Mouse (Mus musculus): ENCODE data around the gene Arhgef6. TPM values are rescaled to one million over a fixed set of nuclear protein-coding genes. Genes with fewer than 3 reads are reported as not detected.

Arhgef6 gene
- total RNA-seq, 2 experiments from 2014 or later, result 62.2 to 78.3 TPM

DNA sequence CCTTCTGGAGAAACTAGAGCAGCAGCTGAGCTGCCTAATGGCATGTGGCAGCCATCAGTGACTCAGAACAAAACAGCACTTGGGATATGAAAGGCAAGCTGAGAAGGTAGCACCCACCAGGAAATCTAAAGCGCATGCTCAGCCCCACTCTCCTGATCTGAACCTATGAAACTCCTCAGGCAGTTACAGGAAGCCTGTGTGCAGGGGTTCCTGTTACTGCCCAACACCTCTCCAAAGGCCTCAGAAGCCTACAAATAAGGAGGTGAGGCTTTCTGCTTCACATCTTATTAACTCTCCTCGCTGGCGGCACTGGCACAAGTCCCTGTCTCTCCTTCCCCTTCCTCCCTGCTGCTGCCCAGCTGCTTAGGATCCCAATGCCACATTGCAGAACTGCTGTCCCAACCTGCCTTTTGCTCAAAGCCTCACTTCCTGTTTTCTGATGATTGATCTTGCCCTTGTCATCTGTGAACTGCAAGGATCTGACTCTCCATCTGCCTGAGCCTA, 33.7 kb downstream of the Arhgef6 start:
- DNase-seq (ENCODE audit: low spot score), result no peak
- intact Hi-C loops (cut with DNase I), result no loop called here

DNA sequence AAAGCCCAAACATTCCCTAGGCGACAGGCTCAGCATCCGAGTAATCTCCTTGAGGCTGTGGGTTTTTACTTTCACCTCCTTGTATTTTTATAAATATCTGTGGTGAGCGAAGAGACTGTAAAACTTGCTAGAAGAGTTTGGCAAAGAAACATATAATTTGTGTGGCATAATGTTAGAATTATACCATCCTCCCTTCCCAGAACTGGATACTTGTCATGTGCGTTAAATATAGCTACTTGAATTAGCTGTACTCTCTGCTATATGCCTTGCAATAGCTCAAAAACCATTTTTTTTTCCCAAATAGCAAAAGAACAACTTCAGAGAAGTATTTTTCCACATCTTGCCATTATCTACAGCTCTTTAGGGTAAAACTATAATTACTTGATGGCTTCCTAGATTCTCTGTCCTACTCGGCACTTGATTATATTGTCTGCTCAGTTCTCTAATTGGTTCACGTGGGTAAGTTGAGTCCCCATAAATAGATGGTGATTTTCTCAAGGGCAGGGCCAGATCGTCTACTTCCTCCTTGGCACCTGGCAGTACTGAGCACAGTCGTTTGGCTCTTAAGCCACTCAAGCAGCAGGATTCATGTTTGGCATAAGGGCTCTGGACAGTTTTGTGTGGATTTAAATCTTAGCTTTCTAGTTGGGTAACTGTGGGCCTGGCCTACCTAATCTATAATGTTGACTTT, 35.2 kb downstream of the Arhgef6 start:
- DNase-seq (ENCODE audit: low spot score), result no peak
- intact Hi-C loops (cut with DNase I), result no loop called here

DNA sequence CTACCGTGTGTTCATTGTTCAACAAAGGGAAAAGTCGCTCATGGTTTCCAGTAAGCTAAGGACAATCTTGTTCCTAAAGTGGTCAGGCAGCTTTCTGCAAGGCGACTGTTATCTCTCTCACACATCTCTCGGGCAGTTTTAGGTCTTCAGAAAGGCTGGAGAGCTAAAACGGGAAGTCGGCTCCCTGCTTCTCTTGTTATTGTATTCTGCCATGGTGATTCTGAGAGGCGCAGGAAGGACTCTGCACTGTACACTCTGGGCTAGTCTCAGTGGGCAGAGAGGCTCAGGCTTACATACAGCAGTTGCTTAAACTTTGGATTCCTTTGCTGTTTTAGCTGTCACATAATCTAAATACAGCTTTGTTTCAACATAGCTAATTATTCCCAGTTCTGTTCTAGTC, 39.6 kb downstream of the Arhgef6 start:
- intact Hi-C loops (cut with DNase I), result no loop called here
- no peak for DNase-seq (ENCODE audit: low spot score)

DNA sequence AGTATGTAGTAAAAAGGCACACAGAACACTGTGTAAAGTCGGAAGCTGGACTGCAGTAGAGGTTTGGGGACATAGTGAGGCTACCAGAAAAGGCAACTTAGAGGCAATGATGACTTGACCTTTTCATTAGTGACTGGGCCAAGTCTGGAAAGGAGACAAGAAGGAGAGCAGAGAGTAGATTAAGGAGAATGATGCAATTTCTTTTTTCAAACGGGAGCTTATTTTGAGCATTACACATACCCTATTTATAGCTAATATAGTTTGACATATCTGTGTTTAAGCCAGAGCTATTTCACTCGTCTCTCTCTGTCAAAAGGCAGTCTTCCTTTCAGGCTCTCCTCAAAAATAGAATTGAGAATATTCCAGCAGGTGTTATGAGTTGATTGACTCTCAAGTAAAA, 50.1 kb downstream of the Arhgef6 start:
- intact Hi-C loops (cut with DNase I), result no loop called here

DNA sequence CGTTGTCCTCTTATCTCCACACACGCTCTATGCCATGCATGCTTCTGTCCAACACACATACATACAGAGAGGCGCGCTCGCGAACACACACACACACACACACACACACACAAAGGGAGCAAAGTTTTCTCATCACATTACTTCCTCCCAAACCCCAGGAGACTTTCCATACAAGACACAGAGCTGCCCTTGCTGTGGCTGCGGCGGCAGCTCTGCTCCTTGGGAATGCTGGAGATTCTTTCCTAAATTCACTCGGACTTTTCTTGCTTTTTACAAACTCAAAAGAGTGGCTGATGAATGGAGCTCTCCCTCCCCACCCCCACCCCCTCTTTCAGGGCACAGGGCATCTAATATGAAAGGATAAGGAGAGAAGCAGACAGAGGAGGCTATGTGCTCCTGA, 52.2 kb downstream of the Arhgef6 start:
- intact Hi-C loops (cut with DNase I), result no loop called here
- DNase-seq (ENCODE audit: low spot score), result no peak

More for the DNA sequence above, 50.1 kb downstream of the Arhgef6 start:
- no peak for DNase-seq (ENCODE audit: low spot score)

DNA sequence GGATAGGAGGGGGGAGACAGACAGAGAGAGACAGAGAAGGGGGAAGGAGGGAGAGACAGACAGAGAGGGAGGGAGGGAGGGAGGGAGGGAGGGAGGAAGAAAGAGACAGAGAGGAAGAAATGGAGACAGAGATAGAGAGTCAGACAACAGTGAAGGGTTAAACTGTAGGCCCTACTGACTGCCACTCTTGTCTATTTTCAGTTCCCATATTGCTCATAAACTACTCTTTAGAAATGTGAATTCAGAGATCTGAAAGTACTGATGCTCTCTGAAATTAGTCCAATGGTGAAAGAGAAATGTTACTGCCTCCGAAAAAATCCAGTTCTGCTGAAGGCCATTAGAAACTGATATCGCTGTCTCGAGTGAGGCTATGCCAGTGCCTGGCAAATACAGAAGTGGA, 56.3 kb downstream of the Arhgef6 start:
- no peak for DNase-seq (ENCODE audit: low spot score)
- intact Hi-C loops (cut with DNase I), result no loop called here

DNA sequence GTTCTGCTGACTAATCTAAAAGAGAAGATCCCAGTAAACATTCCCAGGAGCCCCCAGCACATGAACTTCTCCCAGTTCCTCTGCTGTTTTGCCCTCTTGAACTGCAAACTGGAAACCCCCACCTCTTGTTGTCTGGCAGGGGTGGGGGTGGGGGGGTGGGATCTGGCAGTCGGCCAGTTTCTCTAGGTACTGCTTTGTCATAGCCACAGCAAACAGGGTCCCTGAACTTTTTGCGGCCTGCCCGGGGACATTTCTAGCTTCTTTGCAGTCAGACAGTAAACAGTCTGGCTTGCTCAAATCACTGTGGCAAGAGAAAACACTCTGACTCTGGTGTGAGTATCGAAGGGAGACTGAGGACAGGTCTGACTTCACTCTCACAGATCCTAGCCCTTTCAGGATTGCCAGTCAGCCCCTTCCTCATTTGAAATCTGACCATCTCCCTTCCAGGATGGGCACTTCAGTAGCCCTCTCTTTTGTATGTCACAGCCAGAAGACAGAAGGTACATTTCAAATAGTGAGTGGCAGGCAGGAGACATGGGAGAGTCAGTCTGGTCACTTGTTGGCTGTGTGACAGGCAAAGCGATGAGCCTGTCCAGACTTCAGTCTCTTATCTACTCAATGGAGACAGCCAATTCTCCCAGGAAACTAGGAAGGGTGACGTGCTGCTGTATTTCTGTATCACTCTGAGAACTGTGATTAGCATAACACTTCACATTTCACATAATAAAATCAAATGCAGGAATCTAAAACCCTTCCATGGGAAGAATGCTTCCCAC, 60.8 kb downstream of the Arhgef6 start:
- intact Hi-C loops (cut with DNase I), result no loop called here
- DNase-seq (ENCODE audit: low spot score), result peak; percentile 13

DNA sequence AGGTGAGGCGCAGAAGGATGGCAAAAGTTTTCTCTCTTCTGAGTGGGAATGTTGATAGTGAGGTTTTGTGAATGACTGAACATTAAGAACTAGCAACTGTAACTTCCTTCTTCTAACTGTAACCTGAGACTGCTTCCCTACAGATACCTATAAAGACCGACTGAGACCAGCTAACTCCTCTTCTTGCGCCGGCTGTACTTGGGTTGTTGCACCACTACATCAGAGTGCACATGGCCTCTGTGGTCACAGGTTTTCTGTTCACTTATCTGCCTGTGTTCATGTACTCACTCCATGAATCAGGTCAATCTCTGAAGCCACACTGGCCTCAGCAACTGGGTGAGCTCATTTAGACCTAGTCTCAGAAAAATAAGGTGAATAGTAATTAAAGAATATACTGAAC, 75.0 kb downstream of the Arhgef6 start:
- DNase-seq (ENCODE audit: low spot score), result no peak

DNA sequence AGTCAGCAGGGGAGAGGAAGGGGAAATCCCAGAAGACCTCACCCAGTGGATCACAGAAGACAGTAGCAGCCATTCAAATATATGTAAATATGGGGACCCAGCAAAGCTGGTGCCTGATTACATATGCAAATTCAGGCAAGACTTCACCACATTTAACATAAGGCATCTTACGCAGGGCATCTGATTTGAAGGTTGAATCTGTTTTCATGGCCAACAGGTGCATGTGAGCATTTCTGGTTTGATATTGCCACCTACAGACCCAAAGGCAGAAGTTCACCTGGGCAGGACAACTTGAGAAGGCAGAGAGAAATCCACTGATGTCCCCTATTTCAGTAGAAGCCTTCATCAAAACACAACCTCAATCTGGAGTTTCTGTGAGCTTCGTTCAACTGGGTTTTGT, 77.8 kb downstream of the Arhgef6 start:
- intact Hi-C loops (cut with DNase I), result no loop called here
- DNase-seq (ENCODE audit: low spot score), result no peak

More for the DNA sequence above, 75.0 kb downstream of the Arhgef6 start:
- intact Hi-C loops (cut with DNase I), result no loop called here

DNA sequence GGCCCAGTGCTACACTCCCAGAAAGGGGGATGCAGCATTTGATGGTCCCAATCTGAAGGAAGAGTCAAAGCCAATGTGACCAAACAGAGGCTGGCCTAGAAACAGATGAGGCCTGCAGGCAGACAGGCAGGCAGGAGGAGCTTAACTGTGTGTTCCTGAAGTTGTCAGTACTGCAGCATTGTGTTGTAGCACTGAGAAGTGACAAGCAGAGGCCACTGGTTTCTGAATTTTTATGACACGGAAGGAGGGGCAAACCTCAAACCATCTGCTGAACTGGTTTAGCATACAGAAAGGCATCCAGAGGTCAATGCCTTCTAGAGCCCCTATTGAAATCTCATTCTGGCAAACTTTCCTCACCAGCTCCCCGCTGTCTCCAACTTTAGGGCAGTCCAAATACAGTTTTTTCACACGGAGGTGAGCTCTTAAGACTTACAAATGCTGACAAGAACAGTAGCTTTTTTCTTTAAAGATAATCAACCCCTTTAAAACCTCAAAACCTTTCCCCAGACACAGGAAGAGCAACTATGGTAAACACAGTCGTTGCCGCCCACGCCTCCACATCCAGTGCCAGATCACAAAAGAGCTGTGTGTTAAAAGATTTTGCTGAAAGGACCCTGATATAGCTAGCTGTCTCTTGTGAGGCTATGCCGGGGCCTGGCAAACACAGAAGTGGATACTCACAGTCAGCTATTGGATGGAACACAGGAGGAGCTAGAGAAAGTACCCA, 85.0 kb downstream of the Arhgef6 start:
- intact Hi-C loops (cut with DNase I), result no loop called here

DNA sequence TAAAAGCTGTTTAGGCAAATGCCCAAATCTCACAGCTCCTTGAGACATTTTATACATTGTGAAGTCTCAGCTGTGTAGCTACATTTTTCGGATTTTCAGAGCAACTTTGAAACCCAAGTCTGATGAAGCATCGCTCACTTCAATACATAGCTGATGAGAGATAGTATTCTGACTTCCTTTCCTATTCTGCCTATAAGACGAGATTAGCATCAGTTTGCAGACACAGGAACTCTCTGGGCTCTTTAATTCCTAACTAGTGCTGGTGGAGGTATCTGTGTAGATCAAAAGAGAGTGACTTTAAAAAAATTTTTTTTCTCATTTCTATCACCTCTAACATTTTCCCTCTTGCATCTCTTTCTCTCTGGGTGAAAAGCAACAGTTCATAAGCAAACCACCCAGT, 100.0 kb downstream of the Arhgef6 start:
- no peak for DNase-seq (ENCODE audit: low spot score)
- intact Hi-C loops (cut with DNase I), result loop anchor here (10.0 kb wide), 1 partner anchor 146 kb away; no protein-coding TSS in a partner anchor

More for the DNA sequence above, 85.0 kb downstream of the Arhgef6 start:
- no peak for DNase-seq (ENCODE audit: low spot score)

DNA sequence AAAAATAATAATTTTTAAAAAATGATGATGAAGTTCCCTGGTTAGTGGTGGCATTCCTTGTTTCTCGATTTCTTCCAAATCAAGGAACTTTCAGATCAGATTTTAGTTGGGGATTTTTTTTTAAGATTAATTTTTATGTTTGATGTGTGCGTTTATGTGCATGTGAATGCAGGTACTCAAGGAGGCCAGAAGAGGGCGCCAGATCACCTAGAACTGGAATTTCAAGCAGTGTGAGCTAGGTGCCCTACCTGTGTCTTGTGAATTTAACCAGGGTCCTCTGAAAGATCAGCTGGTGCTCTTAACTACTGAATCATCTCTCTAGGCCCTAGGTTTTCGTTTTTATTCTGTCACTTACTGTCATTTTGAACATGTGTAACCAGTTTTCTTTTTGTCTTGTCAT, 102.5 kb downstream of the Arhgef6 start:
- DNase-seq (ENCODE audit: low spot score), result no peak
- intact Hi-C loops (cut with DNase I), result loop anchor here (10.0 kb wide), 1 partner anchor 149 kb away; no protein-coding TSS in a partner anchor

DNA sequence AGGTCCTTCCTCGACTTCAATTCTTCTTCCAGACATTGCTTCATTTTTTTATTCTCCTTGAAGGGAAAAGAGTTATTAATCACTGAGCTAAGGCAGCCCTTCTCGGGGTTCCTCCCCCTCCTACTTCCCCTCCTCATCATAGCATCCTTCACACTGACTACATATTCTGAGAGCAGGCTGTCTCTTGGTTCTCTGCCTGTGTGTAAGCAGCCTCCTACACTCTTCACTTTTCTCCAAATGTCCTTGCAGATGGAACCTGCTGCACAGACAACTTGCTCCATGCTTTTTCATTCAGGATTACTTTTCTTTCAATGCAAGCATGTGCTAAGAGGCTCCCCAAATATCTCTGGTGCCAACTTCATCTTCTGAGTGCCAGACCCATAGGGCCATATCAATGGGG, 104.9 kb downstream of the Arhgef6 start:
- intact Hi-C loops (cut with DNase I), result loop anchor here (10.0 kb wide), 1 partner anchor 151 kb away; no protein-coding TSS in a partner anchor
- no peak for DNase-seq (ENCODE audit: low spot score)

DNA sequence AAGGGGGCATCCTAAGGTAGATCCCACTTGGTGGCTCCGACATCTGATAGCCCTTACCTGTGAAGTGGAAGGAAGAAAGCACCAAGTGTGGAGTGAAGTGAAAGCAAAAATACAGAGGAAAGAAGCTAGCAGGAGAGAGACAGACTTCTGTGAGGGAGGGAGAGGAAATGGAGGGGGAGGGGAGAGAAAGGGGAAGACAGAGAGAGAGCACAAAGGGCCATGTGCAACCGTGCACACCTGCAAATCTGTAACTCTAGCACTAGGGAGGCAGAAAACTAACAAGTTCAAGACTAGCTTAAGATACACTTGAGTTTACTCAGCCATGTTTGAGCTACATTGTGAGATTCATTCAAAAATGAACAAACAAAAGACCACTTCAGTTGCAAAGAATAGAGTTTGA, 110.4 kb downstream of the Arhgef6 start:
- no peak for DNase-seq (ENCODE audit: low spot score)
- intact Hi-C loops (cut with DNase I), result no loop called here

DNA sequence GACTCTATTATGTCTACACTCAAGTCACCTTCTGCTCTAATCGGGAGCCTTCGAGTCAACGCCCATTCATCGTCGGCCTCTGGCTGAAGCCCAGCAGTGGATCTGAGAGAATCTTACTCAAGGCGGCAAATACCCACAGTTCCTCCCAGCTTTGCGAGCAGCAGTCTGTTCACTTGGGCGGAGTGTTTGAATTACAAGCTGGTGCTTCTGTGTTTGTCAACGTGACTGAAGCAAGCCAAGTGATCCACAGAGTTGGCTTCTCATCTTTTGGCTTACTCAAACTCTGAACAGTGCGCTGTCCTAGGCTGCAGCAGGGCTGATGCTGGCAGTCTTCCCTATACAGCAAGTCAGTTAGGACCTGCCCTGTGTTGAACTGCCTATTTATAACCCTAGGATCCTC, 115.2 kb downstream of the Arhgef6 start:
- intact Hi-C loops (cut with DNase I), result no loop called here
- DNase-seq (ENCODE audit: low spot score), result no peak

DNA sequence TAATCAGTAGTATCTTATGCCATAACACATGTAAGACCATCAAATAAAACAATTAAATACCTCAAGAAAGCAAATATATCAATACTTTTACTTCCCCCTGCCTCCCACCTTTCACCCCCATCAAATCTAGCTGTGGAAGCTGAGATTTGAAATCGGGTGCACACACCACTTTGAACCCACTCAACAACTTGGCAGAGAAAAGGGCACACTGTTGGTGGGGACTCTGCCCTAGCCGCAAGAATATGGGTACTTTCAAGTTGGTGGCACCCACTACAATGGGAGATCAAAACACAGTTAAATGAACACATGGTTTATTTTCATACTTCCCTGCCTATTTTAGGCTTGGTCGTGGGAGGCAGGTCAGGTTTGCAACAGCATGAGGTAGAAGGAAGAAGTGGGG, 116.6 kb downstream of the Arhgef6 start:
- intact Hi-C loops (cut with DNase I), result no loop called here

DNA sequence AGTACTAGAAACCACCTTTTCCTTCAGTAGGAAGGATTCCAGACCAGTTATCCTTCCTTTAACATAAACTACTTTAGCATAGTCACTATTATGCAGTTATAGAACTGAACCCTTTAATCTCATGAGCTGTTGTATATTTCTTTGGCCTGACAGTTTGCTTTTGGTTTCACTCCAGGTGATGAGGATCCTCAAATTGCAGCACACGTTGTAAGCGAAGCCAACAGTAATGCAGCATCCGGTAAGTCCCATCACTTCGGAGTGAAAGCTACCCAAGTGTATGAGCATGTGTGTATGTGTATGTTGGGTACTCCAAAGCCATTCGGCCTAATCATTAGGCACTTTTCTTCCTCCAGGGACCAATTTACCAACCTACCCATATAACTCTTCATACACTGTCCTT, 119.0 kb downstream of the Arhgef6 start:
- intact Hi-C loops (cut with DNase I), result no loop called here
- no peak for DNase-seq (ENCODE audit: low spot score)

More for the DNA sequence above, 116.6 kb downstream of the Arhgef6 start:
- DNase-seq (ENCODE audit: low spot score), result no peak

DNA sequence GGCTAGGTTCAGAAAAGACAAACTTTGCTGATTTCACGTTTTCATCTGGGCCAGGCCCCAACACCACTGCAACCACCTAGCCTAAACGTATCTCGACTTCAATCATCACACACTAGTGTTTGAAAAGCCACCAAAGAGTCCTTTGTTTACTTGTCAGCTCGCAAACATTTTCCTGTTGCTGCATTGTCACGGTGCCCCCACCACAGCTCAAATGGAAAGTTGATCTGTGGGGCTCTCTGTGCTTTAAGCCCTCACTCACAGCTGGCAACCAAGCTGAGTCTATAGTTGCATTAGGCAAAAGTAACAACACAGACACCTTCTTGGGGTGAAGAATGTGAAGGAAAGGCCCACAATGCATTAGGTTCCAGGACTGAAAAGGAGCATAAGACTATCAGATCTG, 122.3 kb downstream of the Arhgef6 start:
- intact Hi-C loops (cut with DNase I), result no loop called here
- no peak for DNase-seq (ENCODE audit: low spot score)

DNA sequence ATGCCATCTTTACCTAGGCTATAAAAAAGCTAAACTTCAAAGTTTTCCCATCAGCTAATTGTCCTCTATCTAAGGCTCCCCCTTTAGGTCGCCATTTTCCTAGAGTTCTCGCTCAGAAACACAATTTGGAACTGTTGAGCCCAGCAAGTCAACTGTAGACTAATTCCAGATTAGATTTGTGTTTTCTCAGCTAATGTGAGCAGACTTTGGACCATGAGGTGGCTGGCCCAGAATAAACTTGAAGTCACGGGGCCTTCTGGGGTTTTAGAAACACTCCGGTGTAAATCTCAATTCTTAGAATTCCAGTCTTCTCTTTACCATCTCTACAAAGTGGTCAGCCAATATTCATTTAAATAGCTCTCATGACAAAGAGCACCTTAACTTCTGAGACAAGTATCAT, 123.0 kb downstream of the Arhgef6 start:
- intact Hi-C loops (cut with DNase I), result no loop called here

DNA sequence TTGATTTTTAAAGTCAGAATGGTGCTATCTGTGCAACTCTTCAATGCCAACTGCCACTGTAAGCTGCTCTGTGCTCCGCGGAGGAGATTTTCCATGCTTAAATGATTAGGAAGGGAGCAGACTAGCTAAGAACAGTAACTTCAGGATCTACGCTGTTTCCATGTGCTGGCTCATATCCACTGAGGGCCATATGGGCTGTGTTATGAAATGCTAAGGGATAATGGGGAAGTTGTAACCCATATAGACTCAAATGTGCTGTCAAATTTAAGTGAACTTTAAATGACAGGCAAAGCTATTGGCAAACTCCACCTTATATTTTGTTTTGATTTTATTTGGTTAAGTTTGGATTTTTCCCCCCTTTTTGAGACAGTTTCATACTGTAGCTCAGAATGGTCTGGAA, 125.7 kb downstream of the Arhgef6 start:
- intact Hi-C loops (cut with DNase I), result no loop called here
- no peak for DNase-seq (ENCODE audit: low spot score)

More for the DNA sequence above, 123.0 kb downstream of the Arhgef6 start:
- DNase-seq (ENCODE audit: low spot score), result no peak
